Mouse (Mus musculus) forebrain, embryonic 14.5 days (tissue): Measurements from ENCODE around the gene Kndc1. TPM values are rescaled to one million over a fixed set of nuclear protein-coding genes. Genes with fewer than 3 reads are reported as not detected.
A peak's percentile ranks its signal among the peaks of the same experiment; 100 is the strongest.

Source experiments
- ATAC-seq: fragments of 200-750 bp; cut with Nextera tagmentation; 2 replicates; pipeline ENCODE4 v1.8.0; 2017; ENCODE audit warnings: mild to moderate bottlenecking, moderate library complexity
- DNase-seq: peaks from one replicate; pipeline ENCODE4 v3.0.0-alpha.2; 2015; ENCODE audit warnings: low spot score
- H3K27ac ChIP-seq: fragments of 300-500 bp; sonication (generic); 2 replicates; pipeline ENCODE4 v1.5.1; 2014; ENCODE audit warnings: low read depth, mild to moderate bottlenecking, control low read depth, low read length, moderate library complexity
- H3K27me3 ChIP-seq: fragments of 300-500 bp; sonication (generic); replicated peaks from 2 replicates; pipeline ENCODE4 v1.6.1; 2014; ENCODE audit warnings: low read length, control low read depth, mixed read lengths; ENCODE audit not compliant: control insufficient read depth, insufficient read depth
- H3K36me3 ChIP-seq: fragments of 300-500 bp; sonication (generic); 2 replicates; pipeline ENCODE4 v1.6.1; 2014; ENCODE audit warnings: low read length, control low read depth; ENCODE audit not compliant: control insufficient read depth, insufficient read depth
- H3K4me1 ChIP-seq: fragments of 300-500 bp; sonication (generic); 2 replicates; pipeline ENCODE4 v1.6.1; 2014; ENCODE audit warnings: antibody characterized with exemption, low read length, control low read depth; ENCODE audit not compliant: control insufficient read depth, insufficient read depth
- H3K4me2 ChIP-seq: fragments of 300-500 bp; sonication (generic); 2 replicates; pipeline ENCODE4 v1.6.1; 2014; ENCODE audit warnings: mild to moderate bottlenecking, control low read depth, low read length
- H3K4me3 ChIP-seq: fragments of 300-500 bp; sonication (generic); 2 replicates; pipeline ENCODE4 v1.5.1; 2014; ENCODE audit warnings: low read depth, low read length, control low read depth
- H3K9ac ChIP-seq: fragments of 300-500 bp; sonication (generic); 2 replicates; pipeline ENCODE4 v1.6.1; 2014; ENCODE audit warnings: mild to moderate bottlenecking, low read length, control low read depth, moderate library complexity
- H3K9me3 ChIP-seq: fragments of 300-500 bp; sonication (generic); replicated peaks from 2 replicates; pipeline ENCODE4 v1.6.1; 2016; ENCODE audit warnings: low read length, control low read depth, mixed read lengths; ENCODE audit not compliant: control insufficient read depth
- WGBS: fragments of 180-500 bp; shearing (Covaris S2); extraction: QIAGEN DNeasy Blood & Tissue Kit; methylation state at CpG from one replicate; pipeline ENCODE4 v1.1.7; 2014; 5-methylcytosine and 5-hydroxymethylcytosine counted together
- polyA plus RNA-seq: library from polyadenylated mRNA; unstranded; fragments of >200 nt; fragmentation: Nextera tagmentation; extraction: Ambion mirVana; gene quantifications from 2 replicates; pipeline ENCODE4 v1.2.1, GENCODE M21; 2014

The Kndc1 gene
- polyA plus RNA-seq, 1 experiment from 2014 or later: 7.0 TPM

- Histone ChIP-seq H3K9me3 (no peaks in the 10 kb centered on the region), H3K27me3 (peaks cover 43% of the 10 kb centered on the region), H3K36me3 (no peaks in the 10 kb centered on the region), H3K4me1 (no peaks in the 10 kb centered on the region), H3K4me3 (no peak overlapping the region), H3K27ac (no peak overlapping the region), H3K4me2 (no peak overlapping the region), H3K9ac (no peak overlapping the region)
- no peak for DNase-seq
- ATAC-seq: no peak
- WGBS: 59% methylated on average over 16 of the region's 16 CpGs
These were observed 46.1 kb downstream of the Kndc1 start for GRCm38 (mm10) chr7:139940476-139941209.

GRCm38 (mm10) chr7:139943674-139944281 lies 49.3 kb downstream of the Kndc1 start, which contains the start of gene Utf1:
Gene Utf1 (plus strand): TSS chr7:139943789.
- H3K27me3 ChIP-seq: peaks cover 62% of the 10 kb centered on the region
- WGBS: under 1% methylated on average over 59 of the region's 59 CpGs
- H3K36me3 ChIP-seq: no peaks in the 10 kb centered on the region
- H3K4me2 ChIP-seq: peak within 1 kb of the TSS; percentile 51
- peak; percentile 70; the same call in 1 of the 2 replicates for ATAC-seq
- peak within 1 kb of the TSS; percentile 29 for H3K4me3 ChIP-seq
- no peak within 1 kb of the TSS for H3K27ac ChIP-seq
- no peaks in the 10 kb centered on the region for H3K4me1 ChIP-seq
- no peaks in the 10 kb centered on the region for H3K9me3 ChIP-seq
- DNase-seq: no peak
- H3K9ac ChIP-seq: 0 out of 2 replicates have a peak within 1 kb of the TSS, but pooled peaks have one; percentile 13

- whole genome bisulfite sequencing: 3% methylated on average over 68 of the region's 68 CpGs
- no peak overlapping the region for H3K9ac ChIP-seq
- H3K9me3 ChIP-seq: no peaks in the 10 kb centered on the region
- no peak for ATAC-seq
- no peaks in the 10 kb centered on the region for H3K36me3 ChIP-seq
- DNase-seq: no peak
- H3K4me2 ChIP-seq: peak overlapping the region; percentile 51
- peaks cover 70% of the 10 kb centered on the region for H3K27me3 ChIP-seq
- H3K4me3 ChIP-seq: peak overlapping the region; percentile 29
- no peaks in the 10 kb centered on the region for H3K4me1 ChIP-seq
- no peak overlapping the region for H3K27ac ChIP-seq
These were observed 50.1 kb downstream of the Kndc1 start for GRCm38 (mm10) chr7:139944291-139945240.

- no peaks in the 10 kb centered on the region for H3K36me3 ChIP-seq
- WGBS: 10% methylated on average over 5 of the region's 5 CpGs
- ATAC-seq: no peak
- H3K4me1 ChIP-seq: peaks cover 4% of the 10 kb centered on the region
- H3K4me2 ChIP-seq: no peak overlapping the region
- H3K27ac ChIP-seq: no peak overlapping the region
- H3K9ac ChIP-seq: no peak overlapping the region
- H3K9me3 ChIP-seq: no peaks in the 10 kb centered on the region
- peaks cover 78% of the 10 kb centered on the region for H3K27me3 ChIP-seq
- H3K4me3 ChIP-seq: no peak overlapping the region
- DNase-seq: no peak
These were observed 51.0 kb downstream of the Kndc1 start for GRCm38 (mm10) chr7:139945516-139945915.

- no peak overlapping the region for H3K4me3 ChIP-seq
- H3K4me2 ChIP-seq: no peak overlapping the region
- no peaks in the 10 kb centered on the region for H3K36me3 ChIP-seq
- H3K9ac ChIP-seq: no peak overlapping the region
- WGBS: 33% methylated on average over 5 of the region's 5 CpGs
- H3K27me3 ChIP-seq: peaks cover 83% of the 10 kb centered on the region
- DNase-seq (no peak), ATAC-seq (no peak)
- H3K9me3 ChIP-seq: no peaks in the 10 kb centered on the region
- H3K4me1 ChIP-seq: peaks cover 7% of the 10 kb centered on the region
- H3K27ac ChIP-seq: no peak overlapping the region
These were observed 51.5 kb downstream of the Kndc1 start for GRCm38 (mm10) chr7:139946032-139946431.

- H3K9me3 ChIP-seq: no peaks in the 10 kb centered on the region
- no peaks in the 10 kb centered on the region for H3K36me3 ChIP-seq
- DNase-seq (peak; percentile 60), ATAC-seq (peak; percentile 72; the same call in 1 of the 2 replicates)
- 0% methylated on average over 15 of the region's 15 CpGs for WGBS
- H3K27ac ChIP-seq: no peak overlapping the region
- H3K4me2 ChIP-seq: peak overlapping the region; percentile 80
- H3K27me3 ChIP-seq: peaks cover 52% of the 10 kb centered on the region
- peak overlapping the region; percentile 43; the same call in 1 of the 2 replicates for H3K9ac ChIP-seq
- peak overlapping the region; percentile 35 for H3K4me3 ChIP-seq
- peaks cover 7% of the 10 kb centered on the region for H3K4me1 ChIP-seq
These were observed 55.4 kb downstream of the Kndc1 start for GRCm38 (mm10) chr7:139949893-139950282.

- no peaks in the 10 kb centered on the region for H3K36me3 ChIP-seq
- peak; percentile 68 for ATAC-seq
- H3K27me3 ChIP-seq: peaks cover 48% of the 10 kb centered on the region
- peaks cover 7% of the 10 kb centered on the region for H3K4me1 ChIP-seq
- H3K27ac ChIP-seq: no peak overlapping the region
- peak overlapping the region; percentile 80 for H3K4me2 ChIP-seq
- H3K9ac ChIP-seq: peak overlapping the region; percentile 43
- peak overlapping the region; percentile 35 for H3K4me3 ChIP-seq
- 0% methylated on average over 33 of the region's 33 CpGs for WGBS
- peak; percentile 34 for DNase-seq
- no peaks in the 10 kb centered on the region for H3K9me3 ChIP-seq
These were observed 55.9 kb downstream of the Kndc1 start for GRCm38 (mm10) chr7:139950283-139950971.

- Histone ChIP-seq H3K4me3 (peak overlapping the region; percentile 35), H3K36me3 (no peaks in the 10 kb centered on the region), H3K4me2 (peak overlapping the region; percentile 80), H3K27ac (no peak overlapping the region), H3K27me3 (peaks cover 41% of the 10 kb centered on the region), H3K9me3 (no peaks in the 10 kb centered on the region), H3K4me1 (peaks cover 7% of the 10 kb centered on the region), H3K9ac (peak overlapping the region; percentile 43; the same call in 1 of the 2 replicates)
- no peak for DNase-seq
- WGBS: 10% methylated on average over 16 of the region's 16 CpGs
- no peak for ATAC-seq
These were observed 56.6 kb downstream of the Kndc1 start for GRCm38 (mm10) chr7:139951079-139951478.
